Mouse (Mus musculus): Measurements from ENCODE around the gene Accsl. TPM values are rescaled to one million over a fixed set of nuclear protein-coding genes. Genes with fewer than 3 reads are reported as not detected.

Accsl gene
- 0.04 TPM in 1 of 2 replicates, not detected in the other for polyA plus RNA-seq (2012; rRNA removed)

- Histone ChIP-seq H3K4me3 (ENCODE audit: extremely low read depth, insufficient read depth, insufficient read length) (no peak within 1 kb of the TSS), H3K4me1 (ENCODE audit: control insufficient read depth, insufficient read depth, insufficient read length) (no peaks in the 10 kb centered on the region), H3K27me3 (ENCODE audit: control insufficient read depth, insufficient read depth, low read length) (no peaks in the 10 kb centered on the region), H3K27ac (ENCODE audit: insufficient read depth, low read length) (no peak within 1 kb of the TSS), H3K36me3 (ENCODE audit: control insufficient read depth, insufficient read depth, low read length) (no peaks in the 10 kb centered on the region)
- no peak for DNase-seq (ENCODE audit: low read depth in 1 of 2, low spot score in 2 of 2)
- WGBS: 69% methylated on average over 7 of the region's 7 CpGs
- TF ChIP-seq CTCF (IDR thresholded peaks at IDR 0.05; ENCODE audit: extremely low read depth, insufficient read depth, insufficient read length, insufficient replicate concordance): no peak
These were observed at the start of gene Accsl for GRCm38 (mm10) chr2:93869107-93869600. TSS of gene Accsl (minus strand) at chr2:93869157.

- H3K27ac ChIP-seq (ENCODE audit: insufficient read depth, low read length): no peak overlapping the region
- DNase-seq (ENCODE audit: low read depth in 1 of 2, low spot score in 2 of 2): no peak
- 95% methylated on average over 2 of the region's 2 CpGs for WGBS
- H3K27me3 ChIP-seq (ENCODE audit: control insufficient read depth, insufficient read depth, low read length): no peaks in the 10 kb centered on the region
- TF ChIP-seq CTCF (IDR thresholded peaks at IDR 0.05; ENCODE audit: extremely low read depth, insufficient read depth, insufficient read length, insufficient replicate concordance) (no peak), POLR2A (IDR thresholded peaks at IDR 0.05; ENCODE audit: low read depth, low read length) (no peak)
- no peaks in the 10 kb centered on the region for H3K36me3 ChIP-seq (ENCODE audit: control insufficient read depth, insufficient read depth, low read length)
- no peaks in the 10 kb centered on the region for H3K4me1 ChIP-seq (ENCODE audit: control insufficient read depth, insufficient read depth, insufficient read length)
- no peak overlapping the region for H3K4me3 ChIP-seq (ENCODE audit: extremely low read depth, insufficient read depth, insufficient read length)
These were observed 44.6 kb upstream of the Accsl start for GRCm38 (mm10) chr2:93913552-93913951.

GRCm38 (mm10) chr2:93911942-93912341, 43.0 kb upstream of the Accsl start:
- no peak for DNase-seq (ENCODE audit: low read depth in 1 of 2, low spot score in 2 of 2)

GRCm38 (mm10) chr2:93909716-93910115, 40.8 kb upstream of the Accsl start:
- WGBS: 73% methylated on average over 5 of the region's 5 CpGs
- Histone ChIP-seq H3K4me1 (ENCODE audit: control insufficient read depth, insufficient read depth, insufficient read length) (no peaks in the 10 kb centered on the region), H3K36me3 (ENCODE audit: control insufficient read depth, insufficient read depth, low read length) (no peaks in the 10 kb centered on the region), H3K27me3 (ENCODE audit: control insufficient read depth, insufficient read depth, low read length) (no peaks in the 10 kb centered on the region), H3K4me3 (ENCODE audit: extremely low read depth, insufficient read depth, insufficient read length) (no peak overlapping the region), H3K27ac (ENCODE audit: insufficient read depth, low read length) (no peak overlapping the region)
- TF ChIP-seq CTCF (IDR thresholded peaks at IDR 0.05; ENCODE audit: extremely low read depth, insufficient read depth, insufficient read length, insufficient replicate concordance) (no peak), POLR2A (IDR thresholded peaks at IDR 0.05; ENCODE audit: low read depth, low read length) (no peak)
- no peak for DNase-seq (ENCODE audit: low read depth in 1 of 2, low spot score in 2 of 2)

More at GRCm38 (mm10) chr2:93911942-93912341, 43.0 kb upstream of the Accsl start:
- Histone ChIP-seq H3K27ac (ENCODE audit: insufficient read depth, low read length) (no peak overlapping the region), H3K27me3 (ENCODE audit: control insufficient read depth, insufficient read depth, low read length) (no peaks in the 10 kb centered on the region), H3K36me3 (ENCODE audit: control insufficient read depth, insufficient read depth, low read length) (no peaks in the 10 kb centered on the region), H3K4me1 (ENCODE audit: control insufficient read depth, insufficient read depth, insufficient read length) (no peaks in the 10 kb centered on the region), H3K4me3 (ENCODE audit: extremely low read depth, insufficient read depth, insufficient read length) (no peak overlapping the region)
- WGBS: 88% methylated on average over 10 of the region's 10 CpGs
- no peak for TF ChIP-seq CTCF (IDR thresholded peaks at IDR 0.05; ENCODE audit: extremely low read depth, insufficient read depth, insufficient read length, insufficient replicate concordance)
- TF ChIP-seq POLR2A (IDR thresholded peaks at IDR 0.05; ENCODE audit: low read depth, low read length): no peak

- no peak for DNase-seq (ENCODE audit: low read depth in 1 of 2, low spot score in 2 of 2)
- Histone ChIP-seq H3K27ac (ENCODE audit: insufficient read depth, low read length) (no peak overlapping the region), H3K4me1 (ENCODE audit: control insufficient read depth, insufficient read depth, insufficient read length) (no peaks in the 10 kb centered on the region), H3K4me3 (ENCODE audit: extremely low read depth, insufficient read depth, insufficient read length) (no peak overlapping the region), H3K27me3 (ENCODE audit: control insufficient read depth, insufficient read depth, low read length) (no peaks in the 10 kb centered on the region), H3K36me3 (ENCODE audit: control insufficient read depth, insufficient read depth, low read length) (no peaks in the 10 kb centered on the region)
- 87% methylated on average over 9 of the region's 9 CpGs for WGBS
- TF ChIP-seq POLR2A (IDR thresholded peaks at IDR 0.05; ENCODE audit: low read depth, low read length) (no peak), CTCF (IDR thresholded peaks at IDR 0.05; ENCODE audit: extremely low read depth, insufficient read depth, insufficient read length, insufficient replicate concordance) (no peak)
These were observed 38.8 kb upstream of the Accsl start for GRCm38 (mm10) chr2:93907519-93908294.

GRCm38 (mm10) chr2:93906316-93906715, 37.4 kb upstream of the Accsl start:
- no peaks in the 10 kb centered on the region for H3K27me3 ChIP-seq (ENCODE audit: control insufficient read depth, insufficient read depth, low read length)
- H3K36me3 ChIP-seq (ENCODE audit: control insufficient read depth, insufficient read depth, low read length): no peaks in the 10 kb centered on the region
- DNase-seq (ENCODE audit: low read depth in 1 of 2, low spot score in 2 of 2): no peak
- H3K4me1 ChIP-seq (ENCODE audit: control insufficient read depth, insufficient read depth, insufficient read length): no peaks in the 10 kb centered on the region
- H3K4me3 ChIP-seq (ENCODE audit: extremely low read depth, insufficient read depth, insufficient read length): no peak overlapping the region
- 76% methylated on average over 4 of the region's 4 CpGs for whole genome bisulfite sequencing
- TF ChIP-seq POLR2A (IDR thresholded peaks at IDR 0.05; ENCODE audit: low read depth, low read length): no peak
- no peak for TF ChIP-seq CTCF (IDR thresholded peaks at IDR 0.05; ENCODE audit: extremely low read depth, insufficient read depth, insufficient read length, insufficient replicate concordance)
- H3K27ac ChIP-seq (ENCODE audit: insufficient read depth, low read length): no peak overlapping the region

- no peak for DNase-seq (ENCODE audit: low read depth in 1 of 2, low spot score in 2 of 2)
- Histone ChIP-seq H3K27ac (ENCODE audit: insufficient read depth, low read length) (no peak overlapping the region), H3K4me3 (ENCODE audit: extremely low read depth, insufficient read depth, insufficient read length) (no peak overlapping the region), H3K4me1 (ENCODE audit: control insufficient read depth, insufficient read depth, insufficient read length) (no peaks in the 10 kb centered on the region), H3K36me3 (ENCODE audit: control insufficient read depth, insufficient read depth, low read length) (no peaks in the 10 kb centered on the region), H3K27me3 (ENCODE audit: control insufficient read depth, insufficient read depth, low read length) (no peaks in the 10 kb centered on the region)
- TF ChIP-seq CTCF (IDR thresholded peaks at IDR 0.05; ENCODE audit: extremely low read depth, insufficient read depth, insufficient read length, insufficient replicate concordance): no peak
- no peak for TF ChIP-seq POLR2A (IDR thresholded peaks at IDR 0.05; ENCODE audit: low read depth, low read length)
- 34% methylated on average over 6 of the region's 6 CpGs for whole genome bisulfite sequencing
These were observed 34.5 kb upstream of the Accsl start for GRCm38 (mm10) chr2:93903415-93903814.
